Mouse (Mus musculus) embryonic facial prominence, embryonic 10.5 days (tissue): ENCODE measurements around the gene Mrpl37. TPM values are rescaled to one million over a fixed set of nuclear protein-coding genes. Genes with fewer than 3 reads are reported as not detected.

ENCODE experiments used
- DNase-seq: peaks from one replicate; pipeline ENCODE4 v3.0.0-alpha.2; 2017; ENCODE audit warnings: low spot score
- H3K27ac ChIP-seq: fragments of 300-500 bp; sonication (generic); replicated peaks from 2 replicates; pipeline ENCODE4 v1.5.1; 2016; ENCODE audit warnings: mild to moderate bottlenecking
- H3K27me3 ChIP-seq: fragments of 300-500 bp; sonication (generic); replicated peaks from 2 replicates; pipeline ENCODE4 v1.6.1; 2016; ENCODE audit warnings: low read depth, mild to moderate bottlenecking; ENCODE audit not compliant: poor library complexity, severe bottlenecking
- H3K36me3 ChIP-seq: fragments of 300-500 bp; sonication (generic); replicated peaks from 2 replicates; pipeline ENCODE4 v1.6.1; 2016; ENCODE audit warnings: mild to moderate bottlenecking, moderate library complexity
- H3K4me1 ChIP-seq: fragments of 300-500 bp; sonication (generic); 2 replicates; pipeline ENCODE4 v1.6.1; 2016
- H3K4me3 ChIP-seq: fragments of 300-500 bp; sonication (generic); 2 replicates; pipeline ENCODE4 v1.5.1; 2016; ENCODE audit warnings: mild to moderate bottlenecking, moderate library complexity
- H3K9me3 ChIP-seq: fragments of 300-500 bp; sonication (generic); 2 replicates; pipeline ENCODE4 v1.6.1; 2016; ENCODE audit warnings: mild to moderate bottlenecking
- WGBS: fragments of 180-500 bp; shearing (Covaris S2); methylation state at CpG from one replicate; pipeline ENCODE4 v1.1.7; 2016; 5-methylcytosine and 5-hydroxymethylcytosine counted together
- polyA plus RNA-seq: library from polyadenylated mRNA; unstranded; fragments of >200 nt; fragmentation: Nextera tagmentation; extraction: Ambion mirVana; gene quantifications from 2 replicates; pipeline ENCODE4 v1.2.1, GENCODE M21; 2016

Mrpl37 gene
- polyA plus RNA-seq, 1 experiment from 2014 or later = 129 TPM

- no peaks in the 10 kb centered on the region for H3K4me1 ChIP-seq
- 88% methylated on average over 6 of the region's 6 CpGs for WGBS
Observed at GRCm38 (mm10) chr4:107058781-107059180, 7.9 kb downstream of the Mrpl37 start.

GRCm38 (mm10) chr4:107058346-107058745 lies 8.3 kb downstream of the Mrpl37 start:
- WGBS = 94% methylated on average over 5 of the region's 5 CpGs
- Histone ChIP-seq H3K4me1 (no peaks in the 10 kb centered on the region), H3K36me3 (peaks cover 91% of the 10 kb centered on the region), H3K27me3 (no peaks in the 10 kb centered on the region), H3K4me3 (no peak overlapping the region), H3K9me3 (no peaks in the 10 kb centered on the region), H3K27ac (no peak overlapping the region)
- DNase-seq = no peak

More at GRCm38 (mm10) chr4:107058781-107059180, 7.9 kb downstream of the Mrpl37 start:
- Histone ChIP-seq H3K27me3 (no peaks in the 10 kb centered on the region), H3K4me3 (no peak overlapping the region), H3K27ac (no peak overlapping the region), H3K9me3 (no peaks in the 10 kb centered on the region), H3K36me3 (peaks cover 96% of the 10 kb centered on the region)
- no peak for DNase-seq

- 84% methylated on average over 3 of the region's 3 CpGs for WGBS
Observed at GRCm38 (mm10) chr4:107056088-107056487, 10.6 kb downstream of the Mrpl37 start.

GRCm38 (mm10) chr4:107052962-107053553 lies 13.6 kb downstream of the Mrpl37 start:
- 47% methylated on average over 5 of the region's 5 CpGs for WGBS
- no peak for DNase-seq
- no peak overlapping the region for H3K4me3 ChIP-seq
- no peaks in the 10 kb centered on the region for H3K4me1 ChIP-seq
- H3K9me3 ChIP-seq = no peaks in the 10 kb centered on the region
- H3K27me3 ChIP-seq = no peaks in the 10 kb centered on the region
- peaks cover 63% of the 10 kb centered on the region for H3K36me3 ChIP-seq
- no peak overlapping the region for H3K27ac ChIP-seq

More at GRCm38 (mm10) chr4:107056088-107056487, 10.6 kb downstream of the Mrpl37 start:
- H3K4me3 ChIP-seq = no peak overlapping the region
- no peaks in the 10 kb centered on the region for H3K9me3 ChIP-seq
- peaks cover 69% of the 10 kb centered on the region for H3K36me3 ChIP-seq
- H3K27me3 ChIP-seq = no peaks in the 10 kb centered on the region
- no peaks in the 10 kb centered on the region for H3K4me1 ChIP-seq
- H3K27ac ChIP-seq = no peak overlapping the region
- no peak for DNase-seq

- H3K4me1 ChIP-seq = no peaks in the 10 kb centered on the region
- no peaks in the 10 kb centered on the region for H3K27me3 ChIP-seq
- no peak overlapping the region for H3K4me3 ChIP-seq
- H3K9me3 ChIP-seq = no peaks in the 10 kb centered on the region
- DNase-seq = no peak
- WGBS = 58% methylated on average over 4 of the region's 4 CpGs
- peaks cover 63% of the 10 kb centered on the region for H3K36me3 ChIP-seq
- no peak overlapping the region for H3K27ac ChIP-seq
Observed at GRCm38 (mm10) chr4:107051889-107052288, 14.8 kb downstream of the Mrpl37 start.

- H3K36me3 ChIP-seq = peaks cover 69% of the 10 kb centered on the region
Observed at GRCm38 (mm10) chr4:107048568-107049162, 18.0 kb downstream of the Mrpl37 start.

GRCm38 (mm10) chr4:107047806-107048205 lies 18.9 kb downstream of the Mrpl37 start:
- Histone ChIP-seq H3K9me3 (no peaks in the 10 kb centered on the region), H3K27me3 (no peaks in the 10 kb centered on the region), H3K4me1 (no peaks in the 10 kb centered on the region), H3K36me3 (peaks cover 78% of the 10 kb centered on the region), H3K4me3 (no peak overlapping the region), H3K27ac (no peak overlapping the region)
- no peak for DNase-seq
- WGBS = 89% methylated on average over 5 of the region's 5 CpGs

More at GRCm38 (mm10) chr4:107048568-107049162, 18.0 kb downstream of the Mrpl37 start:
- 94% methylated on average over 11 of the region's 11 CpGs for WGBS
- no peak for DNase-seq
- H3K4me1 ChIP-seq = no peaks in the 10 kb centered on the region
- no peak overlapping the region for H3K4me3 ChIP-seq
- H3K27me3 ChIP-seq = no peaks in the 10 kb centered on the region
- H3K27ac ChIP-seq = no peak overlapping the region
- no peaks in the 10 kb centered on the region for H3K9me3 ChIP-seq

GRCm38 (mm10) chr4:107045188-107045587 lies 21.5 kb downstream of the Mrpl37 start:
- no peak for DNase-seq
- WGBS = 96% methylated on average over 13 of the region's 13 CpGs
- Histone ChIP-seq H3K4me1 (no peaks in the 10 kb centered on the region), H3K9me3 (no peaks in the 10 kb centered on the region), H3K27me3 (no peaks in the 10 kb centered on the region), H3K27ac (no peak overlapping the region), H3K4me3 (no peak overlapping the region), H3K36me3 (peaks cover 96% of the 10 kb centered on the region)

- H3K36me3 ChIP-seq = peaks cover 100% of the 10 kb centered on the region
- 93% methylated on average over 6 of the region's 6 CpGs for WGBS
- no peaks in the 10 kb centered on the region for H3K4me1 ChIP-seq
- H3K27me3 ChIP-seq = no peaks in the 10 kb centered on the region
- DNase-seq = no peak
- no peak overlapping the region for H3K27ac ChIP-seq
- no peaks in the 10 kb centered on the region for H3K9me3 ChIP-seq
- H3K4me3 ChIP-seq = no peak overlapping the region
Observed at GRCm38 (mm10) chr4:107042304-107042703, 24.4 kb downstream of the Mrpl37 start.

- H3K4me1 ChIP-seq = no peaks in the 10 kb centered on the region
- no peaks in the 10 kb centered on the region for H3K27me3 ChIP-seq
- WGBS = 84% methylated on average over 8 of the region's 8 CpGs
- H3K36me3 ChIP-seq = peaks cover 99% of the 10 kb centered on the region
- no peak overlapping the region for H3K27ac ChIP-seq
- H3K9me3 ChIP-seq = no peaks in the 10 kb centered on the region
- H3K4me3 ChIP-seq = no peak overlapping the region
- no peak for DNase-seq
Observed at GRCm38 (mm10) chr4:107039270-107039669, 27.4 kb downstream of the Mrpl37 start.

GRCm38 (mm10) chr4:107038303-107038702 lies 28.4 kb downstream of the Mrpl37 start:
- no peaks in the 10 kb centered on the region for H3K27me3 ChIP-seq
- 92% methylated on average over 4 of the region's 4 CpGs for WGBS
- H3K9me3 ChIP-seq = no peaks in the 10 kb centered on the region
- no peaks in the 10 kb centered on the region for H3K4me1 ChIP-seq
- no peak overlapping the region for H3K4me3 ChIP-seq
- DNase-seq = no peak
- H3K36me3 ChIP-seq = peaks cover 99% of the 10 kb centered on the region
- H3K27ac ChIP-seq = no peak overlapping the region

- no peak for DNase-seq
- H3K9me3 ChIP-seq = no peaks in the 10 kb centered on the region
- no peak overlapping the region for H3K4me3 ChIP-seq
- H3K4me1 ChIP-seq = no peaks in the 10 kb centered on the region
- H3K27me3 ChIP-seq = no peaks in the 10 kb centered on the region
- WGBS = 94% methylated on average over 2 of the region's 2 CpGs
- peaks cover 99% of the 10 kb centered on the region for H3K36me3 ChIP-seq
- H3K27ac ChIP-seq = no peak overlapping the region
Observed at GRCm38 (mm10) chr4:107036985-107037384, 29.7 kb downstream of the Mrpl37 start.

GRCm38 (mm10) chr4:107035689-107036088 lies 31.0 kb downstream of the Mrpl37 start:
- no peaks in the 10 kb centered on the region for H3K9me3 ChIP-seq
- H3K36me3 ChIP-seq = peaks cover 99% of the 10 kb centered on the region
- no peak for DNase-seq
- H3K27me3 ChIP-seq = no peaks in the 10 kb centered on the region
- no peaks in the 10 kb centered on the region for H3K4me1 ChIP-seq
- H3K4me3 ChIP-seq = no peak overlapping the region
- H3K27ac ChIP-seq = no peak overlapping the region
- WGBS = 93% methylated on average over 4 of the region's 4 CpGs
